Mouse (Mus musculus) MEL (cell line): ENCODE data around the gene A130010J15Rik. TPM values are rescaled to one million over a fixed set of nuclear protein-coding genes. Genes with fewer than 3 reads are reported as not detected.
A peak's percentile ranks its signal among the peaks of the same experiment; 100 is the strongest.

Experiments used
- DNase-seq: peaks from one replicate; pipeline ENCODE4 v3.0.0; 2011; ENCODE audit warnings: low read depth, low spot score
- H3K27ac ChIP-seq: 2 replicates; pipeline ENCODE4 v1.5.1; 2012; ENCODE audit warnings: low read depth, mild to moderate bottlenecking, control low read depth, low read length, moderate library complexity; ENCODE audit not compliant: control insufficient read depth
- H3K27me3 ChIP-seq, 2 experiments: fragments of 150-350 bp in 1 of 2; sonication (generic) in 1 of 2; 2 replicates each; pipeline ENCODE4 v1.6.1; 2012; ENCODE audit warnings: low read length in 2 of 2, mild to moderate bottlenecking in 2 of 2, improper control_type of control experiment in 1 of 2, moderate library complexity in 1 of 2; ENCODE audit not compliant: insufficient read depth in 2 of 2, control insufficient read depth in 1 of 2
- H3K36me3 ChIP-seq, 2 experiments: 2 replicates each; pipeline ENCODE4 v1.6.1; 2012 to 2014; ENCODE audit warnings: low read length in 2 of 2, improper control_type of control experiment in 1 of 2, inconsistent platforms in 1 of 2, mild to moderate bottlenecking in 1 of 2; ENCODE audit not compliant: insufficient read depth in 2 of 2, control insufficient read depth in 1 of 2
- H3K4me1 ChIP-seq, 2 experiments: fragments of 150-350 bp in 1 of 2; sonication (generic) in 1 of 2; 2 replicates each; pipeline ENCODE4 v1.6.1; 2012; ENCODE audit warnings: low read length in 2 of 2, improper control_type of control experiment in 1 of 2, mild to moderate bottlenecking in 1 of 2; ENCODE audit not compliant: insufficient read depth in 2 of 2, control insufficient read depth in 1 of 2
- H3K4me3 ChIP-seq, 2 experiments: fragments of 150-350 bp in 1 of 2; sonication (generic) in 1 of 2; 2 replicates each; pipeline ENCODE4 v1.5.1; 2012; ENCODE audit warnings: low read depth in 2 of 2, low read length in 2 of 2, mild to moderate bottlenecking in 2 of 2, moderate library complexity in 2 of 2, control low read depth in 1 of 2, improper control_type of control experiment in 1 of 2; ENCODE audit not compliant: control insufficient read depth in 1 of 2, insufficient read depth in 1 of 2
- H3K79me2 ChIP-seq: 2 replicates; pipeline ENCODE4 v1.6.1; 2012; ENCODE audit warnings: mild to moderate bottlenecking, low read length, moderate library complexity; ENCODE audit not compliant: control insufficient read depth, poor library complexity, insufficient read depth
- H3K9ac ChIP-seq: 2 replicates; pipeline ENCODE4 v1.6.1; 2012; ENCODE audit warnings: low read depth, mild to moderate bottlenecking, control low read depth, low read length, moderate library complexity; ENCODE audit not compliant: control insufficient read depth, poor library complexity, severe bottlenecking
- H3K9me3 ChIP-seq: fragments of 150-350 bp; sonication (generic); replicated peaks from 2 replicates; pipeline ENCODE4 v1.6.1; 2012; ENCODE audit warnings: mild to moderate bottlenecking, low read length, improper control_type of control experiment, moderate library complexity; ENCODE audit not compliant: insufficient read depth
- BHLHE40 ChIP-seq: IDR thresholded peaks from 2 replicates; pipeline ENCODE4 v1.6.1; 2012; ENCODE audit warnings: low read depth, mild to moderate bottlenecking, inconsistent platforms, low read length, improper control_type of control experiment, borderline replicate concordance
- CHD2 ChIP-seq: IDR thresholded peaks from 2 replicates; pipeline ENCODE4 v1.6.1; 2011; ENCODE audit warnings: low read length, improper control_type of control experiment
- ELF1 ChIP-seq: IDR thresholded peaks from 2 replicates; pipeline ENCODE4 v1.6.1; 2014; ENCODE audit warnings: low read depth, mild to moderate bottlenecking, inconsistent platforms, low read length, improper control_type of control experiment, moderate library complexity
- EP300 ChIP-seq, 2 experiments: IDR thresholded peaks; 2 replicates each; pipeline ENCODE4 v1.6.1; 2011; ENCODE audit warnings: improper control_type of control experiment in 2 of 2, low read length in 2 of 2, low read depth in 1 of 2, mild to moderate bottlenecking in 1 of 2
- ETS1 ChIP-seq: IDR thresholded peaks from 2 replicates; pipeline ENCODE4 v1.6.1; 2012; ENCODE audit warnings: low read depth, mild to moderate bottlenecking, inconsistent platforms, low read length, improper control_type of control experiment, moderate library complexity
- GATA1 ChIP-seq: IDR thresholded peaks from 2 replicates; pipeline ENCODE4 v1.6.1; 2011; ENCODE audit warnings: low read depth, low read length, improper control_type of control experiment
- HCFC1 ChIP-seq: IDR thresholded peaks from 2 replicates; pipeline ENCODE4 v1.6.1; 2012; ENCODE audit warnings: low read depth, mild to moderate bottlenecking, inconsistent platforms, low read length, improper control_type of control experiment, moderate library complexity
- KAT2A ChIP-seq: conservative IDR thresholded peaks from 2 replicates; pipeline ENCODE4 v1.6.1; 2012; ENCODE audit warnings: low read depth, low read length, improper control_type of control experiment, inconsistent platforms
- MAX ChIP-seq: IDR thresholded peaks from 2 replicates; pipeline ENCODE4 v1.6.1; 2011; ENCODE audit warnings: low read length, improper control_type of control experiment
- MAZ ChIP-seq: IDR thresholded peaks from 2 replicates; pipeline ENCODE4 v1.6.1; 2012; ENCODE audit warnings: low read depth, mild to moderate bottlenecking, inconsistent platforms, low read length, improper control_type of control experiment
- MEF2A ChIP-seq: IDR thresholded peaks from 2 replicates; pipeline ENCODE4 v1.6.1; 2014; ENCODE audit warnings: low read depth, mild to moderate bottlenecking, inconsistent platforms, low read length, improper control_type of control experiment; ENCODE audit not compliant: poor library complexity, insufficient replicate concordance, severe bottlenecking; ENCODE audit errors: extremely low read depth
- MXI1 ChIP-seq: IDR thresholded peaks from 2 replicates; pipeline ENCODE4 v1.6.1; 2011; ENCODE audit warnings: mild to moderate bottlenecking, low read depth, low read length, improper control_type of control experiment
- MYB ChIP-seq: IDR thresholded peaks from 2 replicates; pipeline ENCODE4 v1.6.1; 2011; ENCODE audit warnings: mild to moderate bottlenecking, low read depth, low read length, improper control_type of control experiment
- MYC ChIP-seq: IDR thresholded peaks from 2 replicates; pipeline ENCODE4 v1.6.1; 2011; ENCODE audit warnings: low read depth, mild to moderate bottlenecking, low read length, improper control_type of control experiment, moderate library complexity
- NELFE ChIP-seq: IDR thresholded peaks from 2 replicates; pipeline ENCODE4 v1.6.1; 2011; ENCODE audit warnings: low read depth, low read length, improper control_type of control experiment
- POLR2A ChIP-seq, 2 experiments: IDR thresholded peaks; 2 replicates each; pipeline ENCODE4 v1.6.1; 2011 to 2012; ENCODE audit warnings: low read length in 2 of 2, mild to moderate bottlenecking in 2 of 2, control low read depth in 1 of 2, improper control_type of control experiment in 1 of 2, low read depth in 1 of 2, moderate library complexity in 1 of 2; ENCODE audit not compliant: control insufficient read depth in 1 of 2, insufficient read depth in 1 of 2, poor library complexity in 1 of 2
- POLR2AphosphoS2 ChIP-seq: IDR thresholded peaks from 2 replicates; pipeline ENCODE4 v1.6.1; 2011; ENCODE audit warnings: low read length, improper control_type of control experiment
- RCOR1 ChIP-seq: IDR thresholded peaks from 2 replicates; pipeline ENCODE4 v1.6.1; 2012; ENCODE audit warnings: low read depth, mild to moderate bottlenecking, inconsistent platforms, low read length, improper control_type of control experiment
- TCF12 ChIP-seq: IDR thresholded peaks from 2 replicates; pipeline ENCODE4 v1.6.1; 2014; ENCODE audit warnings: low read depth, mild to moderate bottlenecking, inconsistent platforms, low read length, improper control_type of control experiment, moderate library complexity
- UBTF ChIP-seq: IDR thresholded peaks from 2 replicates; pipeline ENCODE4 v1.6.1; 2012; ENCODE audit warnings: low read depth, mild to moderate bottlenecking, inconsistent platforms, low read length, improper control_type of control experiment, moderate library complexity, borderline replicate concordance; ENCODE audit not compliant: insufficient read depth
- ZMIZ1 ChIP-seq: IDR thresholded peaks from 2 replicates; pipeline ENCODE4 v1.6.1; 2012; ENCODE audit warnings: low read depth, mild to moderate bottlenecking, inconsistent platforms, low read length, improper control_type of control experiment, moderate library complexity
- polyA plus RNA-seq, 2 experiments: library from polyadenylated mRNA; stranded (reverse) in 1 of 2; unstranded in 1 of 2; fragments of >175 nt in 1 of 2; fragments of >200 nt in 1 of 2; gene quantifications; 2 replicates each; pipeline versions ENCODE4 v1.2.1 to v1.2.4; 2012; ENCODE audit warnings: low replicate concordance in 2 of 2, low read depth in 1 of 2; ENCODE audit not compliant: insufficient read length in 2 of 2, insufficient read depth in 1 of 2, missing spikeins in 1 of 2
- total RNA-seq: library from RNA; depleted of rRNA; stranded (reverse); fragments of 300-350 nt; gene quantifications from 2 replicates; pipeline ENCODE4 v1.2.3, GENCODE M21; 2012

A130010J15Rik gene
- total and polyA plus RNA-seq, 3 experiments = 5.8 to 13.2 TPM; not detected in 1

DNA sequence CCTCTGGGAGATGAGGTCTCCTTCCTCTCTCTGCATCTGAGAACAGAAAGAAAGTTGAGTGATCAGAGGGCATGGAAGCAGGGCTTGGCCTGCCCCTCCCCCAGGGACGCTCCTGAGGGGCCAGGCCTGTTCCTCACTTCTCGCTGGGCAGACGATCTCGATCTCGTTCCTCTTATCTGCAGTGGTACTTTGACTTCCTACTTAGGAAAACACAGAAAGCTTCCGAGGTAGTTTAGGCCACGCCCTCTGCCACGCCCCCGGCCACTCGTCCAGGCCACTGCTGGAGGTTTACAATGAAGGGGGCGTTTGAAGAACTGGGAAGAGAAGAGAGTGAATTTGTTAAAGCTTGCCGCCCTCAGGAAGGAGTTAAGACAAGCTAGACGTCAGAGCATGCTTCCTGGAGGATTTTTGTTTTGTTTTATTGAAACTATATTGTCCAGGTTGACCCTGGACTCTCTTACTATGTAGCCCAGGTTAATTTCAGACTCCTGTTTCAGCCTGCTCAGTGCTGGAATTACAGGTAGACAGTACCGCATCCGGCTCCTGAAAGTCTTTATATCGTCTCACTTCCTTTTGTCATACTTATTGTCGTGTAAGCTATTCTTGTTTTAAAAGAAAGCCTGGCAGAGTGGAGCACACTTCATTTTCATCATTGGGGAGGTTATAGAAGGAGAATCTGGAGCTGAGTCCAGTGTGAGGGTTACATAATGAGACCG is 7.4 kb upstream of the A130010J15Rik start:
- H3K4me3 ChIP-seq = peak overlapping the region; percentile 38 to 51
- TF ChIP-seq MEF2A (no peak), ZMIZ1 (no peak), TCF12 (0 out of 2 replicates have a peak, but pooled peaks have one; percentile 32), HCFC1 (peak; percentile 63; the same call in 1 of the 2 replicates), POLR2AphosphoS2 (no peak), MXI1 (peak; percentile 57), NELFE (peak; percentile 30; the same call in 1 of the 2 replicates), MAZ (peak; percentile 49; the same call in 1 of the 2 replicates), ETS1 (peak; percentile 64), KAT2A (no peak), ELF1 (peak; percentile 79), UBTF (no peak), GATA1 (peak; percentile 73; the same call in 1 of the 2 replicates), EP300 (IDR thresholded peaks at IDR 0.05; ENCODE audit: low read depth in 1 of 2, low read length in 2 of 2) (peak; percentile 19 to 40; a peak in 3 of 4 replicates), POLR2A (IDR thresholded peaks at IDR 0.05; ENCODE audit: control insufficient read depth in 1 of 2, insufficient read depth in 1 of 2, low read depth in 1 of 2, low read length in 2 of 2, poor library complexity in 1 of 2) (peak in 1 of 2 experiments; percentile 37; a peak in 1 of 4 replicates), BHLHE40 (peak; percentile 43; the same call in 1 of the 2 replicates), CHD2 (peak; percentile 65), MYC (0 out of 2 replicates have a peak, but pooled peaks have one; percentile 20), MYB (no peak), RCOR1 (0 out of 2 replicates have a peak, but pooled peaks have one; percentile 23), MAX (no peak)
- peak; percentile 88 for DNase-seq
- H3K27me3 ChIP-seq = peaks cover 0 to 3% of the 10 kb centered on the region in 2 experiments; a peak in 1 of 4 replicates
- H3K9ac ChIP-seq = peak overlapping the region; percentile 58
- H3K9me3 ChIP-seq = no peaks in the 10 kb centered on the region
- peak overlapping the region; percentile 21 for H3K27ac ChIP-seq
- H3K79me2 ChIP-seq = no peaks in the 10 kb centered on the region
- H3K4me1 ChIP-seq = peaks cover 0 to 16% of the 10 kb centered on the region in 2 experiments; a peak in 2 of 4 replicates
- H3K36me3 ChIP-seq = peaks cover 0 to 18% of the 10 kb centered on the region in 2 experiments; a peak in 2 of 4 replicates
